ENCODE assay signal across 8 mouse cellular contexts in genomic region chr11:114764820-114765818, GRCm38 (mm10). TPM values are rescaled to one million over a fixed set of nuclear protein-coding genes. Genes with fewer than 3 reads are reported as not detected.
DNase-seq lines count a peak whose midpoint lies in the region; ATAC-seq lines count a peak whose summit lies in the region.

Gene Kif19a, plus strand, starts transcription at chr11:114765388.

- 0 out of 2 replicates have a peak, but pooled peaks cover 3% of the 10 kb centered on the region for H3K27me3 ChIP-seq in forebrain, embryonic 14.5 days (replicated peaks; ENCODE audit: control insufficient read depth, insufficient read depth, low read length)
- peaks cover 17% of the 10 kb centered on the region for H3K27me3 ChIP-seq in limb, embryonic 11.5 days (ENCODE audit: control insufficient read depth, insufficient read depth, low read length)
- peaks cover 15% of the 10 kb centered on the region for H3K27me3 ChIP-seq in stomach, embryonic 15.5 days (replicated peaks)

- peak; percentile 60 for ATAC-seq in forebrain, embryonic 14.5 days
- peak; percentile 75 to 79 for ATAC-seq in hematopoietic stem cell, adult 5-6 weeks (replicated peaks in 1 of 2; ENCODE audit: insufficient read depth in 1 of 2, low FRiP score in 2 of 2, low TSS enrichment in 1 of 2, low read depth in 1 of 2, poor library complexity in 2 of 2, severe bottlenecking in 2 of 2)
- peak; percentile 57; the same call in 1 of the 2 replicates for ATAC-seq in limb, embryonic 11.5 days (ENCODE audit: insufficient number of reproducible peaks, low FRiP score, low TSS enrichment, low read depth)
- peak; percentile 80 for ATAC-seq in stomach, embryonic 15.5 days (ENCODE audit: insufficient read depth, low FRiP score, low read depth)

- no peaks in the 10 kb centered on the region for H3K9me3 ChIP-seq in forebrain, embryonic 14.5 days (replicated peaks; ENCODE audit: control insufficient read depth, low read length)
- no peaks in the 10 kb centered on the region for H3K9me3 ChIP-seq in limb, embryonic 11.5 days (ENCODE audit: control insufficient read depth, low read length)
- H3K9me3 ChIP-seq in stomach, embryonic 15.5 days: no peaks in the 10 kb centered on the region

- peak within 1 kb of the TSS; percentile 68 for H3K4me2 ChIP-seq in forebrain, embryonic 14.5 days (ENCODE audit: low read length)
- H3K4me2 ChIP-seq in limb, embryonic 11.5 days (ENCODE audit: low read depth, severe bottlenecking): peak within 1 kb of the TSS; percentile 73
- H3K4me2 ChIP-seq in stomach, embryonic 15.5 days: peak within 1 kb of the TSS; percentile 95

- peak within 1 kb of the TSS; percentile 36 for H3K4me3 ChIP-seq in forebrain, embryonic 14.5 days (ENCODE audit: low read depth, low read length)
- H3K4me3 ChIP-seq in limb, embryonic 11.5 days (ENCODE audit: low read depth, low read length): peak within 1 kb of the TSS; percentile 40
- peak within 1 kb of the TSS; percentile 52 for H3K4me3 ChIP-seq in stomach, embryonic 15.5 days (replicated peaks)

- peak within 1 kb of the TSS; percentile 36; the same call in 1 of the 2 replicates for H3K9ac ChIP-seq in forebrain, embryonic 14.5 days (ENCODE audit: low read length)
- peak within 1 kb of the TSS; percentile 18; the same call in 1 of the 2 replicates for H3K9ac ChIP-seq in limb, embryonic 11.5 days (ENCODE audit: low read length)
- H3K9ac ChIP-seq in stomach, embryonic 15.5 days: no peak within 1 kb of the TSS

- H3K4me1 ChIP-seq in forebrain, embryonic 14.5 days (ENCODE audit: control insufficient read depth, insufficient read depth, low read length): no peaks in the 10 kb centered on the region; the same call in 1 of the 2 replicates
- peaks cover 3% of the 10 kb centered on the region; the same call in 1 of the 2 replicates for H3K4me1 ChIP-seq in limb, embryonic 11.5 days (ENCODE audit: control insufficient read depth, insufficient read depth, low read length)
- peaks cover 9% of the 10 kb centered on the region; the same call in 1 of the 2 replicates for H3K4me1 ChIP-seq in stomach, embryonic 15.5 days

- WGBS in forebrain, embryonic 14.5 days: 2% methylated on average over 50 of the region's 51 CpGs
- WGBS in limb, embryonic 11.5 days: 3% methylated on average over 51 of the region's 51 CpGs
- WGBS in stomach, embryonic 15.5 days: 3% methylated on average over 51 of the region's 51 CpGs

- peak; percentile 72 to 83 for DNase-seq in adrenal gland, adult (ENCODE audit: inconsistent age in 2 of 2, low spot score in 1 of 2)
- peak; percentile 23 for DNase-seq in c-Kit-positive CD71-positive TER-119-negative erythroid progenitor cells, embryonic 14.5 days (ENCODE audit: low read depth)
- DNase-seq in forebrain, embryonic 14.5 days (ENCODE audit: low spot score): peak; percentile 61
- DNase-seq in limb, embryonic 11.5 days (ENCODE audit: low spot score): peak; percentile 73
- DNase-seq in mesoderm, embryonic 11.5 days (ENCODE audit: low read depth, low spot score): peak; percentile 77
- no peak for DNase-seq in frontal cortex, postnatal 25 days (ENCODE audit: low spot score in 2 of 2)

- no peak within 1 kb of the TSS for H3K27ac ChIP-seq in forebrain, embryonic 14.5 days (ENCODE audit: low read depth, low read length)
- no peak within 1 kb of the TSS for H3K27ac ChIP-seq in limb, embryonic 11.5 days (replicated peaks; ENCODE audit: low read depth, low read length)
- H3K27ac ChIP-seq in stomach, embryonic 15.5 days: no peak within 1 kb of the TSS

- H3K36me3 ChIP-seq in forebrain, embryonic 14.5 days (ENCODE audit: control insufficient read depth, insufficient read depth, low read length): no peaks in the 10 kb centered on the region
- no peaks in the 10 kb centered on the region for H3K36me3 ChIP-seq in limb, embryonic 11.5 days (ENCODE audit: control insufficient read depth, insufficient read depth, low read length)
- H3K36me3 ChIP-seq in stomach, embryonic 15.5 days: no peaks in the 10 kb centered on the region

RNA-seq across cellular contexts. Expression of gene Kif19a, which starts in this region (rescaled TPM):
- polyA plus RNA-seq in forebrain, embryonic 14.5 days (2014; fragmentation: Nextera tagmentation; extraction: Ambion mirVana): 0.23 and 0.34 TPM in 2 replicates
- total RNA-seq in hematopoietic stem cell, adult 5-6 weeks (2017): 1.9 and 2.0 TPM in 2 replicates
- polyA plus RNA-seq in limb, embryonic 11.5 days (2014; fragmentation: Nextera tagmentation; extraction: Ambion mirVana): 0.15 TPM in 1 of 2 replicates, not detected in the other
- 0.58 and 1.1 TPM in 2 replicates for polyA plus RNA-seq in stomach, embryonic 15.5 days (2015; fragmentation: Nextera tagmentation; extraction: Ambion mirVana)

Comparison
In these comparisons a context has a peak if more than half of its experiments do, and no peak if none do; other contexts are left out.
1. Peak in DNase-seq, ATAC-seq, H3K4me3 ChIP-seq, H3K9ac ChIP-seq and H3K4me2 ChIP-seq in forebrain, embryonic 14.5 days; RNA of the gene not detected or under 1 TPM.
2. Peak in DNase-seq, ATAC-seq, H3K4me3 ChIP-seq, H3K9ac ChIP-seq and H3K4me2 ChIP-seq in limb, embryonic 11.5 days; RNA of the gene not detected or under 1 TPM.
3. DNase-seq: peak in adrenal gland, adult (2 of 2), c-Kit-positive CD71-positive TER-119-negative erythroid progenitor cells, embryonic 14.5 days (single experiment) and mesoderm, embryonic 11.5 days (single experiment); none in frontal cortex, postnatal 25 days (0 of 2).
4. Peak in every context shown above with its lines, with median percentiles within 50 percentile points of each other: ATAC-seq, H3K4me2 ChIP-seq and H3K4me3 ChIP-seq.